Mouse (Mus musculus): ENCODE measurements around the gene Hif1an. TPM values are rescaled to one million over a fixed set of nuclear protein-coding genes. Genes with fewer than 3 reads are reported as not detected.

Gene Hif1an
- polyA plus RNA-seq, 1 experiment from 2014 or later = 10.1 TPM

- no peak overlapping the region for H3K4me2 ChIP-seq (replicated peaks; ENCODE audit: low read depth)
- ATAC-seq (ENCODE audit: low FRiP score, low TSS enrichment) (no peak), DNase-seq (ENCODE audit: low spot score) (no peak)
- H3K9me3 ChIP-seq (ENCODE audit: control insufficient read depth, low read length) = no peaks in the 10 kb centered on the region
- H3K4me3 ChIP-seq (ENCODE audit: low read depth, low read length) = no peak overlapping the region
- no peak overlapping the region for H3K27ac ChIP-seq (replicated peaks)
- 74% methylated on average over 8 of the region's 8 CpGs for WGBS
- TF ChIP-seq EP300 (optimal IDR thresholded peaks at IDR 0.05) (no peak), CTCF (IDR thresholded peaks at IDR 0.05; ENCODE audit: low read depth) (no peak)
- H3K4me1 ChIP-seq (replicated peaks; ENCODE audit: control insufficient read depth, insufficient read depth) = no peaks in the 10 kb centered on the region
- H3K36me3 ChIP-seq (ENCODE audit: control insufficient read depth, insufficient read depth, low read length) = no peaks in the 10 kb centered on the region
- H3K27me3 ChIP-seq (ENCODE audit: control insufficient read depth, insufficient read depth, low read length) = 0 out of 2 replicates have a peak, but pooled peaks cover 3% of the 10 kb centered on the region
- no peak overlapping the region for H3K9ac ChIP-seq (ENCODE audit: low read length)
These were observed 19.9 kb upstream of the Hif1an start for GRCm38 (mm10) chr19:44542694-44543178.

GRCm38 (mm10) chr19:44544372-44544771 lies 18.3 kb upstream of the Hif1an start:
- H3K9me3 ChIP-seq (ENCODE audit: control insufficient read depth, low read length) = no peaks in the 10 kb centered on the region
- H3K4me2 ChIP-seq (replicated peaks; ENCODE audit: low read depth) = no peak overlapping the region
- no peak overlapping the region for H3K4me3 ChIP-seq (ENCODE audit: low read depth, low read length)
- peaks cover 6% of the 10 kb centered on the region for H3K36me3 ChIP-seq (ENCODE audit: control insufficient read depth, insufficient read depth, low read length)
- 0 out of 2 replicates have a peak, but pooled peaks cover 3% of the 10 kb centered on the region for H3K27me3 ChIP-seq (ENCODE audit: control insufficient read depth, insufficient read depth, low read length)
- H3K4me1 ChIP-seq (replicated peaks; ENCODE audit: control insufficient read depth, insufficient read depth) = no peaks in the 10 kb centered on the region
- WGBS = 55% methylated on average over 10 of the region's 10 CpGs
- ATAC-seq (ENCODE audit: low FRiP score, low TSS enrichment) (no peak), DNase-seq (ENCODE audit: low spot score) (no peak)
- H3K9ac ChIP-seq (ENCODE audit: low read length) = no peak overlapping the region
- no peak overlapping the region for H3K27ac ChIP-seq (replicated peaks)
- TF ChIP-seq EP300 (optimal IDR thresholded peaks at IDR 0.05) (no peak), CTCF (IDR thresholded peaks at IDR 0.05; ENCODE audit: low read depth) (no peak)

DNA sequence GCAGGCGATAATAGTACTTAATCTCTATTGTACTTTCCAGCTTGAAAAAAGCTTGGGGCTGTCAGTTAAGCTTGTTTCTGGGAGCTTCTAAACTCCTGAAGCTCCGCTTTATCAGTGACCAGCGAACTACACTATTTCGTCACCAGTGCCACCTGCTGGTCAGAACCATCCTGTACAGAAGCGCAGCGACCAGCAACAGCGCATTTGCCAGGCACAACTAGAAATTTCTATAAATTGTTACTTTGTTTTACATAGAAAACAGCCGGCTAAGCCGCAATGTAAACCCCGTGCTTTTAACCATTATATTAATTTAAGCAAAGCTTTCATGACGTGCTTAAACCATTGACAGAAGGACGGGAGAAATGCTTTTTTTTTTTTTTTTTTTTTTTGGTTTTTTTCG lies 17.9 kb upstream of the Hif1an start:
- ATAC-seq (ENCODE audit: low FRiP score, low TSS enrichment) = peak; percentile 73; the same call in 1 of the 2 replicates
- H3K4me3 ChIP-seq (ENCODE audit: low read depth, low read length) = no peak overlapping the region; the same call in 1 of the 2 replicates
- peak overlapping the region; percentile 85 for H3K4me2 ChIP-seq (replicated peaks; ENCODE audit: low read depth)
- H3K9me3 ChIP-seq (ENCODE audit: control insufficient read depth, low read length) = no peaks in the 10 kb centered on the region
- H3K36me3 ChIP-seq (ENCODE audit: control insufficient read depth, insufficient read depth, low read length) = peaks cover 8% of the 10 kb centered on the region
- no peaks in the 10 kb centered on the region for H3K4me1 ChIP-seq (replicated peaks; ENCODE audit: control insufficient read depth, insufficient read depth)
- 3% methylated on average over 13 of the region's 13 CpGs for WGBS
- no peak overlapping the region for H3K27ac ChIP-seq (replicated peaks)
- H3K27me3 ChIP-seq (ENCODE audit: control insufficient read depth, insufficient read depth, low read length) = 0 out of 2 replicates have a peak, but pooled peaks cover 3% of the 10 kb centered on the region
- no peak for TF ChIP-seq EP300 (optimal IDR thresholded peaks at IDR 0.05)
- TF ChIP-seq CTCF (IDR thresholded peaks at IDR 0.05; ENCODE audit: low read depth) = peak; percentile 86
- H3K9ac ChIP-seq (ENCODE audit: low read length) = no peak overlapping the region
- DNase-seq (ENCODE audit: low spot score) = peak; percentile 84

GRCm38 (mm10) chr19:44545321-44546041 lies 17.2 kb upstream of the Hif1an start, which contains the start of gene Sec31b:
Gene Sec31b, minus strand, starts transcription at chr19:44545864.
- H3K27me3 ChIP-seq (ENCODE audit: control insufficient read depth, insufficient read depth, low read length) = 0 out of 2 replicates have a peak, but pooled peaks cover 3% of the 10 kb centered on the region
- H3K4me2 ChIP-seq (replicated peaks; ENCODE audit: low read depth) = peak within 1 kb of the TSS; percentile 85
- WGBS = 4% methylated on average over 47 of the region's 47 CpGs
- DNase-seq (ENCODE audit: low spot score) (peak; percentile 41), ATAC-seq (ENCODE audit: low FRiP score, low TSS enrichment) (peak; percentile 67)
- peaks cover 15% of the 10 kb centered on the region for H3K36me3 ChIP-seq (ENCODE audit: control insufficient read depth, insufficient read depth, low read length)
- H3K4me3 ChIP-seq (ENCODE audit: low read depth, low read length) = peak within 1 kb of the TSS; percentile 45
- H3K27ac ChIP-seq (replicated peaks) = no peak within 1 kb of the TSS
- TF ChIP-seq CTCF (IDR thresholded peaks at IDR 0.05; ENCODE audit: low read depth) (no peak), EP300 (optimal IDR thresholded peaks at IDR 0.05) (no peak)
- peak within 1 kb of the TSS; percentile 58 for H3K9ac ChIP-seq (ENCODE audit: low read length)
- no peaks in the 10 kb centered on the region for H3K9me3 ChIP-seq (ENCODE audit: control insufficient read depth, low read length)
- H3K4me1 ChIP-seq (replicated peaks; ENCODE audit: control insufficient read depth, insufficient read depth) = no peaks in the 10 kb centered on the region

- no peak within 1 kb of the TSS for H3K27ac ChIP-seq (replicated peaks)
These were observed 9.9 kb upstream of the Hif1an start, which contains the start of gene Gm20538 for GRCm38 (mm10) chr19:44552731-44553130. Gene Gm20538, minus strand, starts transcription at chr19:44552831.

GRCm38 (mm10) chr19:44553286-44553685 lies 9.4 kb upstream of the Hif1an start:
- Histone ChIP-seq H3K27ac (replicated peaks) (no peak overlapping the region), H3K4me1 (replicated peaks; ENCODE audit: control insufficient read depth, insufficient read depth) (0 out of 2 replicates have a peak, but pooled peaks cover 2% of the 10 kb centered on the region), H3K4me2 (replicated peaks; ENCODE audit: low read depth) (no peak overlapping the region), H3K9me3 (ENCODE audit: control insufficient read depth, low read length) (no peaks in the 10 kb centered on the region), H3K4me3 (ENCODE audit: low read depth, low read length) (no peak overlapping the region), H3K36me3 (ENCODE audit: control insufficient read depth, insufficient read depth, low read length) (peaks cover 24% of the 10 kb centered on the region), H3K9ac (ENCODE audit: low read length) (no peak overlapping the region), H3K27me3 (ENCODE audit: control insufficient read depth, insufficient read depth, low read length) (no peaks in the 10 kb centered on the region)
- DNase-seq (ENCODE audit: low spot score) = no peak
- 92% methylated on average over 4 of the region's 4 CpGs for WGBS
- no peak for TF ChIP-seq CTCF (IDR thresholded peaks at IDR 0.05; ENCODE audit: low read depth)
- no peak for TF ChIP-seq EP300 (optimal IDR thresholded peaks at IDR 0.05)
- no peak for ATAC-seq (ENCODE audit: low FRiP score, low TSS enrichment)

More at GRCm38 (mm10) chr19:44552731-44553130, 9.9 kb upstream of the Hif1an start, which contains the start of gene Gm20538:
- DNase-seq (ENCODE audit: low spot score) = no peak
- no peaks in the 10 kb centered on the region for H3K27me3 ChIP-seq (ENCODE audit: control insufficient read depth, insufficient read depth, low read length)
- H3K4me3 ChIP-seq (ENCODE audit: low read depth, low read length) = no peak within 1 kb of the TSS
- TF ChIP-seq CTCF (IDR thresholded peaks at IDR 0.05; ENCODE audit: low read depth) (no peak), EP300 (optimal IDR thresholded peaks at IDR 0.05) (no peak)
- no peak within 1 kb of the TSS for H3K9ac ChIP-seq (ENCODE audit: low read length)
- H3K4me1 ChIP-seq (replicated peaks; ENCODE audit: control insufficient read depth, insufficient read depth) = 0 out of 2 replicates have a peak, but pooled peaks cover 2% of the 10 kb centered on the region
- H3K9me3 ChIP-seq (ENCODE audit: control insufficient read depth, low read length) = no peaks in the 10 kb centered on the region
- 91% methylated on average over 4 of the region's 4 CpGs for WGBS
- H3K36me3 ChIP-seq (ENCODE audit: control insufficient read depth, insufficient read depth, low read length) = peaks cover 24% of the 10 kb centered on the region
- ATAC-seq (ENCODE audit: low FRiP score, low TSS enrichment) = no peak
- no peak within 1 kb of the TSS for H3K4me2 ChIP-seq (replicated peaks; ENCODE audit: low read depth)
